ENCODE assay signal across 12 mouse cellular contexts in genomic region chr15:103378665-103379356, GRCm38 (mm10). TPM values are rescaled to one million over a fixed set of nuclear protein-coding genes. Genes with fewer than 3 reads are reported as not detected.
DNase-seq lines count a peak whose midpoint lies in the region; ATAC-seq and TF ChIP-seq lines count a peak whose summit lies in the region.
"Had no signal": no experiment of that assay in that cellular context is flagged by ENCODE, and none has a peak within 500 bp of the region (broad histone marks: within the 10 kb centered on the region; RNA-seq: fewer than 3 reads in every experiment).

No protein-coding gene starts in this region.

- H3K4me1 ChIP-seq in hindbrain, embryonic 16.5 days (ENCODE audit: control insufficient read depth, insufficient read depth, low read depth, low read length) = peaks cover 4% of the 10 kb centered on the region
- H3K4me1 ChIP-seq in hindbrain, embryonic 13.5 days (replicated peaks) = peaks cover 19% of the 10 kb centered on the region
- H3K4me1 ChIP-seq in heart, embryonic 13.5 days = peaks cover 62% of the 10 kb centered on the region
- peaks cover 37% of the 10 kb centered on the region for H3K4me1 ChIP-seq in limb, embryonic 14.5 days (ENCODE audit: control insufficient read depth, insufficient read depth, low read length)

- 0 out of 2 replicates have a peak, but pooled peaks have one; percentile 17 for ATAC-seq in hindbrain, embryonic 16.5 days
- ATAC-seq in hindbrain, embryonic 13.5 days (ENCODE audit: low FRiP score) = no peak
- peak; percentile 27; the same call in 1 of the 2 replicates for ATAC-seq in heart, embryonic 13.5 days (ENCODE audit: extremely low read depth, insufficient number of reproducible peaks, low FRiP score, low TSS enrichment)
- ATAC-seq in limb, embryonic 14.5 days (ENCODE audit: low FRiP score, low read depth) = no peak

- no peaks in the 10 kb centered on the region for H3K9me3 ChIP-seq in hindbrain, embryonic 16.5 days (ENCODE audit: control insufficient read depth, low read length)
- no peaks in the 10 kb centered on the region for H3K9me3 ChIP-seq in hindbrain, embryonic 13.5 days
- no peaks in the 10 kb centered on the region for H3K9me3 ChIP-seq in heart, embryonic 13.5 days
- H3K9me3 ChIP-seq in limb, embryonic 14.5 days (ENCODE audit: control insufficient read depth, low read length) = no peaks in the 10 kb centered on the region

- intact Hi-C loops in left cerebral cortex, postnatal 36 days (cut with DNase I) = no loop called here

- H3K4me2 ChIP-seq in hindbrain, embryonic 16.5 days (ENCODE audit: low read length) = no peak overlapping the region
- H3K4me2 ChIP-seq in hindbrain, embryonic 13.5 days = no peak overlapping the region
- H3K4me2 ChIP-seq in heart, embryonic 13.5 days = peak overlapping the region; percentile 1; the same call in 1 of the 2 replicates
- H3K4me2 ChIP-seq in limb, embryonic 14.5 days (replicated peaks; ENCODE audit: low read depth, low read length, severe bottlenecking) = no peak overlapping the region

- no peaks in the 10 kb centered on the region for H3K36me3 ChIP-seq in hindbrain, embryonic 16.5 days (ENCODE audit: control insufficient read depth, insufficient read depth, low read length)
- no peaks in the 10 kb centered on the region for H3K36me3 ChIP-seq in hindbrain, embryonic 13.5 days
- H3K36me3 ChIP-seq in heart, embryonic 13.5 days = no peaks in the 10 kb centered on the region
- no peaks in the 10 kb centered on the region for H3K36me3 ChIP-seq in limb, embryonic 14.5 days (ENCODE audit: control insufficient read depth, insufficient read depth, low read length)

- H3K27ac ChIP-seq in hindbrain, embryonic 16.5 days (ENCODE audit: low read depth, low read length) = no peak overlapping the region
- H3K27ac ChIP-seq in hindbrain, embryonic 13.5 days = no peak overlapping the region
- H3K27ac ChIP-seq in heart, embryonic 13.5 days (replicated peaks) = peak overlapping the region; percentile 71
- H3K27ac ChIP-seq in limb, embryonic 14.5 days (replicated peaks; ENCODE audit: low read depth, low read length) = 0 out of 2 replicates have a peak overlapping the region, but pooled peaks have one; percentile 4
- H3K27ac ChIP-seq: macrophage had no signal

- TF ChIP-seq POLR2A in limb, embryonic 14.5 days (IDR thresholded peaks at IDR 0.05; ENCODE audit: borderline replicate concordance, extremely low read depth, insufficient read depth, insufficient read length) = no peak

- no peak overlapping the region for H3K4me3 ChIP-seq in hindbrain, embryonic 16.5 days (ENCODE audit: low read length)
- no peak overlapping the region for H3K4me3 ChIP-seq in hindbrain, embryonic 13.5 days
- no peak overlapping the region for H3K4me3 ChIP-seq in heart, embryonic 13.5 days
- no peak overlapping the region for H3K4me3 ChIP-seq in limb, embryonic 14.5 days (replicated peaks; ENCODE audit: low read length)

- peak; percentile 62 for DNase-seq in MN1 (ENCODE audit: low spot score)
- DNase-seq in limb, embryonic 14.5 days (ENCODE audit: low spot score) = no peak
- DNase-seq in embryo, embryonic 10.5 days (ENCODE audit: low spot score) = no peak
- no peak for DNase-seq in left cerebral cortex, postnatal 36 days (ENCODE audit: low spot score in 2 of 2)
- DNase-seq: gastrocnemius, postnatal 36 days; thymus, postnatal 36 days had no signal

- no peaks in the 10 kb centered on the region for H3K27me3 ChIP-seq in hindbrain, embryonic 16.5 days (replicated peaks; ENCODE audit: control insufficient read depth, insufficient read depth, low read length)
- no peaks in the 10 kb centered on the region for H3K27me3 ChIP-seq in hindbrain, embryonic 13.5 days
- H3K27me3 ChIP-seq in heart, embryonic 13.5 days (replicated peaks) = no peaks in the 10 kb centered on the region
- no peaks in the 10 kb centered on the region for H3K27me3 ChIP-seq in limb, embryonic 14.5 days (ENCODE audit: control insufficient read depth, insufficient read depth, low read length)

- 58% methylated on average over 3 of the region's 3 CpGs for WGBS in hindbrain, embryonic 16.5 days
- 53% methylated on average over 3 of the region's 3 CpGs for whole genome bisulfite sequencing in hindbrain, embryonic 13.5 days
- WGBS in heart, embryonic 13.5 days = 29% methylated on average over 3 of the region's 3 CpGs
- 31% methylated on average over 3 of the region's 3 CpGs for WGBS in limb, embryonic 14.5 days

- H3K9ac ChIP-seq in hindbrain, embryonic 16.5 days (ENCODE audit: low read depth, low read length) = no peak overlapping the region
- H3K9ac ChIP-seq in hindbrain, embryonic 13.5 days = no peak overlapping the region
- H3K9ac ChIP-seq in heart, embryonic 13.5 days = peak overlapping the region; percentile 28
- no peak overlapping the region for H3K9ac ChIP-seq in limb, embryonic 14.5 days (ENCODE audit: low read depth, low read length, severe bottlenecking)

RNA-seq across cellular contexts. Expression of gene Itga5, which starts 12.2 kb away (rescaled TPM):
- polyA plus RNA-seq in hindbrain, embryonic 16.5 days (2015; fragmentation: Nextera tagmentation; extraction: Ambion mirVana) = 6.3 and 8.6 TPM in 2 replicates
- polyA plus RNA-seq in hindbrain, embryonic 13.5 days (2015; fragmentation: Nextera tagmentation; extraction: Ambion mirVana) = 8.6 and 8.9 TPM in 2 replicates
- 76.4 and 78.0 TPM in 2 replicates for polyA plus RNA-seq in heart, embryonic 13.5 days (2015; fragmentation: Nextera tagmentation; extraction: Ambion mirVana)
- polyA plus RNA-seq in limb, embryonic 14.5 days (2012; rRNA removed) = 71.2 and 91.3 TPM in 2 replicates
- 63.4 and 66.5 TPM in 2 replicates for polyA plus RNA-seq in limb, embryonic 14.5 days (2014; fragmentation: Nextera tagmentation; extraction: Ambion mirVana)
- total RNA-seq in left cerebral cortex, postnatal 36 days (2021) = 1 to 10 TPM; 2.8 to 4.3 TPM

RNA-seq across cellular contexts. Expression of gene Zfp385a, which starts 38.9 kb away (rescaled TPM):
- 20.1 and 24.7 TPM in 2 replicates for polyA plus RNA-seq in hindbrain, embryonic 16.5 days (2015; fragmentation: Nextera tagmentation; extraction: Ambion mirVana)
- polyA plus RNA-seq in hindbrain, embryonic 13.5 days (2015; fragmentation: Nextera tagmentation; extraction: Ambion mirVana) = 18.6 and 19.9 TPM in 2 replicates
- polyA plus RNA-seq in heart, embryonic 13.5 days (2015; fragmentation: Nextera tagmentation; extraction: Ambion mirVana) = 8.3 and 8.9 TPM in 2 replicates
- polyA plus RNA-seq in limb, embryonic 14.5 days (2012; rRNA removed) = 23.4 and 28.8 TPM in 2 replicates
- polyA plus RNA-seq in limb, embryonic 14.5 days (2014; fragmentation: Nextera tagmentation; extraction: Ambion mirVana) = 16.4 and 19.1 TPM in 2 replicates
- total RNA-seq in left cerebral cortex, postnatal 36 days (2021) = 10 to 100 TPM; 64.4 to 73.5 TPM

RNA-seq across cellular contexts. Expression of gene Gtsf1, which starts 51.5 kb away (rescaled TPM):
- polyA plus RNA-seq in hindbrain, embryonic 16.5 days (2015; fragmentation: Nextera tagmentation; extraction: Ambion mirVana) = 0.31 TPM in 1 of 2 replicates, not detected in the other
- not detected in 2 replicates for polyA plus RNA-seq in hindbrain, embryonic 13.5 days (2015; fragmentation: Nextera tagmentation; extraction: Ambion mirVana)
- polyA plus RNA-seq in heart, embryonic 13.5 days (2015; fragmentation: Nextera tagmentation; extraction: Ambion mirVana) = 41.5 and 52.4 TPM in 2 replicates
- polyA plus RNA-seq in limb, embryonic 14.5 days (2012; rRNA removed) = 0.10 TPM in 1 of 2 replicates, not detected in the other
- polyA plus RNA-seq in limb, embryonic 14.5 days (2014; fragmentation: Nextera tagmentation; extraction: Ambion mirVana) = not detected in 2 replicates
- under 1 TPM in 1 of 2 experiments, not detected in 1; 0.64 TPM for total RNA-seq in left cerebral cortex, postnatal 36 days (2021)
- total RNA-seq: gastrocnemius, postnatal 36 days had no signal
- polyA plus RNA-seq: brain, embryonic 14.5 days; macrophage; spleen, adult 2 months had no signal

Comparison
In these comparisons a context has a peak if more than half of its experiments do, and no peak if none do; other contexts are left out.
1. ATAC-seq: peak in hindbrain, embryonic 16.5 days (single experiment) and heart, embryonic 13.5 days (single experiment); none in hindbrain, embryonic 13.5 days (single experiment) and limb, embryonic 14.5 days (single experiment).
2. H3K27ac ChIP-seq: peak in heart, embryonic 13.5 days (single experiment) and limb, embryonic 14.5 days (single experiment); none in hindbrain, embryonic 16.5 days (single experiment) and hindbrain, embryonic 13.5 days (single experiment).
3. RNA of gene Gtsf1, which starts 51.5 kb away (polyA plus RNA-seq): 41.5 to 52.4 TPM in heart, embryonic 13.5 days; 0.10 TPM in limb, embryonic 14.5 days, 0.31 TPM in hindbrain, embryonic 16.5 days and not detected in hindbrain, embryonic 13.5 days; every median in the first group is over 10 times any median in the second.